Mouse (Mus musculus) bone marrow, adult 2 months (tissue): ENCODE results near the gene Rint1.
"Not testable (repeated sequence)": the region's sequence is repeated elsewhere in the genome, so short reads cannot be mapped to it uniquely, and the experiment has no call there.

Experiments used
- CTCF ChIP-seq: fragments of 200-500 bp; IDR thresholded peaks from 2 replicates; pipeline ENCODE4 v1.5.1; 2011; ENCODE audit warnings: low read length, control low read depth; ENCODE audit not compliant: control insufficient read depth, insufficient read depth
- POLR2A ChIP-seq: fragments of 200-500 bp; IDR thresholded peaks from 2 replicates; pipeline ENCODE4 v1.6.1; 2011; ENCODE audit warnings: low read depth, mild to moderate bottlenecking, control low read depth, low read length, borderline replicate concordance; ENCODE audit not compliant: control insufficient read depth

- TF ChIP-seq CTCF, POLR2A: not testable (repeated sequence)
Observed at GRCm38 (mm10) chr5:23851160-23851555, 63.6 kb downstream of the Rint1 start.
